Mouse (Mus musculus): Measurements from ENCODE around the gene Sergef. TPM values are rescaled to one million over a fixed set of nuclear protein-coding genes. Genes with fewer than 3 reads are reported as not detected.
"Not testable (repeated sequence)": the region's sequence is repeated elsewhere in the genome, so short reads cannot be mapped to it uniquely, and the experiment has no call there.

Gene Sergef
- total RNA-seq (2021): 1 to 10 TPM; 3.9 to 4.6 TPM
- long read RNA-seq, experiment 1, transcript Sergef-201 (11 exons, 1,465 nt): major isoform, 6 of 8 reads
- long read RNA-seq, experiment 1, partial matches to known transcripts: 0 of 8 reads
- long read RNA-seq, experiment 1, other reads (novel, unspliced or antisense): 2 of 8 reads
- long read RNA-seq, experiment 2, transcript Sergef-201 (11 exons, 1,465 nt): major isoform, 6 of 6 reads
- long read RNA-seq, experiment 2, partial matches to known transcripts: 0 of 6 reads
- long read RNA-seq, experiment 2, other reads (novel, unspliced or antisense): 0 of 6 reads

DNA sequence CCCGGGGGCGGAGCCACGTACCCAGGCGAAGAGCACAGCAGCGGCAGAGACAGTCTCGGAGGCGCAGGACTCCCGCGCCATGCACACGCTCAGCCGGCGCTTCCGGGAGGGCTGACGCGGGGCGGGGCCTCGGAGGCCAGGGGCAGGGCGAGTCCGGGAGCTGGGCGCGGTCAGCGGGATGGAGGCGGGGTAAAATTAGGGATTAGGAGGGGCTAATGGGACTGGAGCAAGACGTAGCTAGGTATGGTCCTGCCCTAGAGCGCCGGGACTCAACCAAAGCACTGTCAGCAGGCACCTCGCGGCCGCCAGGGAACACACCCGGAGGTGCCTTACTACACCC, at the start of gene Sergef:
TSS of gene Sergef (minus strand) at position 116 of the 340 bp plus-strand sequence.
- DNase-seq: peak; percentile 88

DNA sequence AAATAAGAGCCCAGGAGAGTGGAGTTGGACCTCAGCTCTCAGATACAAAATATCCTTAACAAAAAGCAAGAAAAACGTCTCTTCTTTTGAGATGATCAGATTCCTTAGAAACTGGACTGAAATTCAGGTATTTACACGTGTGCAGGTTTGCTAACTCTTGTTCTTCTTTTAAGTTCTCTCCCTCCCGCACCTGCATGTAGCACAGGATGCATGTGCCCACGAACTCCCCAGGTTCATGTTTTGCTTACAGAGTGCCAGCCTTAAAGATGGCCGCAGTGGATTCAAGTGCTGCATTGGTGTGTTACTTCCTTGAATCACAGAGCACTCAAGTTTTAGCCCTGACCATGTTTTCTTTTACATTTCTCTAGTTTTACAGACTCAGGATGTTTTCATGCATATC, 47.2 kb upstream of the Sergef start:
- DNase-seq: no peak

DNA sequence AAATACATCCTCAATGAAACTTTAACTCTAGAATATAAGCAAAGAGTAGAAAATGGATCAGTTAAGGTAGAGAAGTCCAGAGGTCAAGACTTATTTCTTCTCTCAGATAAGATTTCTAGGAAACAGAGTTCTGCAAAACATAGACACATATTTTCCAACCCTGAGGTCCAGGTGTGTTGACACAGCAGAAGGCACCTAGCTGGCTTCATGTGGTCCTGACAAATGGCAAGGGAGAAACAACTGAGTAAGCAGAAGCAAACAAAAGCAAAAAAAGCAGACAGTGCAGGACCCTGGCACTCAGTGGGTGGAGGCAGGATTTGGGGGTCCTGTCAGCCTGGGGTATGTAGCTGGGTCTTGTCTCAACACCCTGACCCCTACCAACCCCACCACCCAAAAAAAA, 41.1 kb upstream of the Sergef start:
- no peak for DNase-seq

GRCm38 (mm10) chr7:46679044-46679443, 39.4 kb upstream of the Sergef start:
- DNase-seq: not testable (repeated sequence)

DNA sequence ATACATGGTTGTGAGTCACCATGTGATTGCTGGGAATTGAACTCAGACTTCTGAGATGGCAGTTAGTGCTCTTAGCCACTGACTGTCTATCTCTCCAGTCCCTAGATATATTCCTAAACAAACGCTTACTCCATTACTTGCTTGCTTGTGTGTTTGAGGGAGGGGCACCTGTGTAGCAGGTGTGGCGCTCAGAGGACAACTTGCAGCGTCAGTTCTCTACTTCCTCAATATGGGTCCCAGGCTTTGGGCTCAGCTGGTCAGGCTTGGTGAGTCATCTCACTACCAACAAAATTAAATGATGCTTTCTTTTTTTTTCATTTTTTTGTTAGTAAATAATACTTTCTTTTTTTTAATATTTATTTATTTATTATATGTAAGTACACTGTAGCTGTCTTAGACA, 38.8 kb upstream of the Sergef start:
- DNase-seq: no peak

DNA sequence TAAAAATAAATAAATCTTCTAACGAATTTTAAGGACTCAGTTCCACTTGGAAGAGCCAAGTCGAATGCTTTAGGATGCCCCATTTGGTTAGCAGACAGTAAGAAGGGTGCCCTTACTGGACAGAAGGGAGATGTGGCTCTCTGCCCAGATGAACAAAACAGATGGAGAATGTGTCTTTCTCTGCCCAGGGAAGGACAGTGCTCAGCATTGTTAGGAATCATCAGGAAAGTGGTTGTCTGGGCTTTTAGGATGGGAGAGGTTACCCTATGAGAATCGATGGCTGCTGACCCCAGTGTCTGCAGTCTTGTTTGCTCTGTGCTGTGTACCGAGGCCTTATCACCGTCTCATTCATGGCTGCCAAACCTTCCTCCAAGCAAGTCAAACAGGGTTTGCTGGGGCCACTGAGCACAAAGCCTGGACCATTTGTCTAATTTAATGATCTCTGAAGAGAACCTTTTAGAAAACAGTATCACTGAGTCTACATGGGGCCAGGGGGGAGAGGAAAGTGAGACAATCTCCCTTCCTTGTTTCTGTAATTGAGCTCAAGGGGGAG, 37.3 kb upstream of the Sergef start:
- DNase-seq: no peak

- DNase-seq: no peak
These were observed 36.3 kb upstream of the Sergef start for GRCm38 (mm10) chr7:46675886-46676285.

DNA sequence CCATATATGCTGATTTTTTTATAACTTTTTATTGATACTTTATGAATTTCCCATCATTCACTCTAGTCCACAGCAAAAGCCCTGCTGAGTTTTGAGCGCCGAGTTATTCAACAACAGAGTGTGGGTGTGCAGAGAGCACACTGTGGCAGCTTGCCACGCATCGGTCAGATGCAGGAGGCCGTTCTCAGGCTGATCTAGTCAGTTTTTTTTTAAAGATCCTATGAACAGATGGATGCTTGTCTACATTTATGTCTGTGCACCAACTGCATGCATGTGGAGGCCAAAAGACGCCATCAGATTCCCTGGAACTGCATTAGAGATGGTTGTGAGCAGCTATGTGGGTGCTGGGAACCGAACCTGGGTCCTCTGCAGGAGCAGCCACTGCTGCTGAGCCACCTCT, 35.5 kb upstream of the Sergef start:
- DNase-seq: no peak

- peak; percentile 9 for DNase-seq
These were observed 32.6 kb upstream of the Sergef start, which contains the start of gene Tph1 for GRCm38 (mm10) chr7:46672160-46672672. TSS of gene Tph1 (minus strand) at chr7:46672537.

DNA sequence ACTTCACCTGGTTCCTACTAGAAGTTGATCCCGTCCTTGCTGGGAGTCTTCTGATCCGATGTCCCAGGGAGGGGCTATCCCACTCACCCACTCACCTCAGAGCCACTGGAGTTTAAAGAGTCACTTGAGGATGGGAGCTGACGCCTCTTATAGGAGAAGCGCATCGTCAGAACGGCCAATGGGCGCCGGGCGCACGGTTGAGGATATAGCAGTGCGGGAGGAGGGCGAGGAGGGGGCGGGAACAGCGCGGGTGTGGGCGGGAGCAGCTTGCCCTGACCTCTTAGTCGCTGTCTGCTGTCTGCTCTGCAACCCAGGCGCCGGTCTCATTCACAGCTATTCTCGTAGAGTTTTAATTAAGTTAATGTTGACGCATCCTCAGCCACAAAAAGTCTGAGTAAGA, 27.6 kb upstream of the Sergef start:
- no peak for DNase-seq

DNA sequence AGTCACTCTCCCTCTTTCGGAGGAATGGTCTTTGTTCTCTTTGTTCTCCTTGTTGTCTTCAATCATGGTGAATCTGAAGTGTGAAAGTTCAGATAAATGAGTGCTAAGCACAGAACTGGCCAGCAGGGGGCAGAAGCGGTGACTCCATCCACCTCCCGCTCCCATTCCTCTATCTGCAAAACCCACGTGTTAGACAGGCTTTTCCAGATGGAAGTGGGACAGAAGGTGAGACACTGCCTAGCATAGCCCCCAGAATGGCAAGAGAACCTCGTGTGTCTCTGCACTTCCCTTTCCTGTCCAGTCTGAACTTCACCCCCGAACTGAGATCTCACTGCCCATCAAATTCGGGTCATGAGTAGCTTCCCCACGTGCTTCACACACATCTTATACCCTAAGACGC, 25.6 kb upstream of the Sergef start:
- no peak for DNase-seq

DNA sequence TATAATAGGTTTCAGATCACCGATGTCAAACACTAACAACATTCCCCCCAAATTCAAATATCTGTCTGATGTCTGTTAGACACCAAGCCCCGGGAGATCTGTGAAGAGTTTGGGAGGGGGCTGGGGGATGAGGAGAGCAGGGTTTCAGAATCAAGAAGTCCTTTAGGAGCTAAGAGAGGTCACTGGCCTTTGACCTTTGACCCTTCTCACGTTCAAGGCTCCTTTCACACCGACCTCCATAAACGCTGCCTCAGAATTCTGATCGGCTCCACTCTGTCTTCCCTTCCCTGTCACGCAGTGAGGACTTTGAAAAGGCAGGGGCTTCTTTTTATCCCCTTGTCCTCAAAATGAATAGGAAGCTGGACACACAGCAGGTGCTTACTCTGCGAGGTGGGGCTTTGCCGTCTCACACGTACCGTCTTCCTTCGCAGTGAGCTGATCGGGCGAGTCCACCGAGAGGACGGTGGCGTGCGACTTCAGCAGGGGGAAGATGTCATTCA, 22.0 kb upstream of the Sergef start:
- no peak for DNase-seq

GRCm38 (mm10) chr7:46652279-46652678, 12.7 kb upstream of the Sergef start:
- DNase-seq: no peak

DNA sequence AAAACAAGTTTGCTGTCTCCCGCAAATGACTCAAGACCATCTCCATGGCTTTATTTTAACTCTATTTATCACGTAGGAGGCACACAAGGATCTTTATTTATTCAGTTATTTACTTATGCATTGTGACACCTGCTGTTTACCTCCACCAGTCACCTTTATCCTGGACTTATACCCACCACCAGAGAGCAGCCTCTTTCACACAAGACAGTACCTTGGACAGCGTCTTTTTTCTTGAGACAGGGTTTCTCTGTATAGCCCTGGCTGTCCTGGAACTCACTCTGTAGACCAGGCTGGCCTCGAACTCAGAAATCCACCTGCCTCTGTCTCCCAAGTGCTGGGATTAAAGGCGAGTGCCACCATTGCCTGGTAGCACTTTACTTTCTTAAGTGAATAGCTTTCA, 10.6 kb upstream of the Sergef start:
- not testable (repeated sequence) for DNase-seq

DNA sequence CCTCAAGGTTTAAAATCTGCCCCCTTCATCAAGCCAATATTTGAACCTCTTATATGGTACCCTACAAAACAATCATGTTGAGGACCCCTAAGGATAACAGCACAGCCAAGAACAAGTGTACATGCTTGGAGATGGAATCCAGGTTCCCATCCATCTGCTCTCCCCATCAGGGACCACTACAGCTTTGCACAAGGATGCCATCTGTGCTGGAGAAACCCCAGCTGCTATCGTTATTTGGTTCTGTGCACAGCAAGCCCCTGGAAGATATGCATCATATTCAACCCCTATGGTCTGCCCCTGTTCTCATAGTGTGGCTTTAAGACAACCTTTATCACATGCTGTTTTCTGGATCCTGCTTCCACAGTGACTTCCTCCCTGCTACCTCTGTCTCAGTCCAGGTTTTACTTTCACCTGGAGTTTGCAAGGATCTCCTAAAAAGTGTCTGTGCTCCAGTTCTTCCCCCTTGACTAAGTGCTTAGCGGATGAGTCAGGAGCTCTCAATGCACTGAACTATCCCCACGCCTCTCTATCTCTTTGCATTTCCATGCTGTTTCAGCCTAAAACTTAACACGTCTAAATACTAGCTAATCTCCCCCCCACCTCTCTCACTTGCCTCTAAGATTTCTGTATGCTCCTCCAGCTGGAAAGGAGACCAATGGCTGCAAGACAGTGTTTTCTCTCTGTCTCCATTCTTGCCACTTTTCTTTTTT, 9.0 kb upstream of the Sergef start:
- no peak for DNase-seq

DNA sequence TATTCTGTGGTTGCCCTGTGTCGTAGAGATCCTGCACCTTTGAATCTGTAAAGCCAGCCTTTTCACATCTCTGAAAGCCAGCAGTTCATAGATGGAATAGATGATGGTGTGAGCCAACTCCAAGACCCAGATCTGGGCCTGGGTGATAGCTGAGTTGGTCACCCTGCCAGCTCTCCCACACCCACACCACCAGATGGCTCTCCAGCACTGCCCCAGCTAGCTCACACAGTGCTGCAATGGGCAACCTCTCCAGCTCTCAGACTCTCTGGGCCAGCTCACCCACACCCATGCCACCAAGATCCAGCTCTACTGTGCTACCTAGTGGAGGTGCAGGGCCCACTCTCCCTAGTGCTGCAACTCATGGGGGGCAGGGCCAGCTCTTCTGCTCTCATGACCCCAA, 3.6 kb upstream of the Sergef start:
- no peak for DNase-seq

DNA sequence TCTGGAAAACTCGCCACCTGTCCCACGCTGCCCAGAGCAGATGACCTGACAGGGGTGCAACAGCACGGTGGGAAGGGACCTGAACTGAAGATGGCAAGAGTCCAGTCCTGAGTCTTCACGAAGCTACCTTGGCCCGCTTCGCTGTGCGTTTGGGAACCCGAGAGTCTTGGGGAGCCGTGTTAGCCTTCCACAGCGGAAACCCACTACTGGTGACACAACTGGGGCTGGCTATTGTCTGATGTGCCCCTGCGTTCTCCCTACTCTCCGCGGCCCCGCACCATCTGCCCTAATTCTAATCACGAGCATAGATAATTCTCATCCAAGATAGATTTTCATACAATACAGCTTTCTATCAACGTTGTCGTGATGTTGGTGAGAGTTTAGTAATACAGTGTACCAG, 455 bp upstream of the Sergef start:
- DNase-seq: no peak

DNA sequence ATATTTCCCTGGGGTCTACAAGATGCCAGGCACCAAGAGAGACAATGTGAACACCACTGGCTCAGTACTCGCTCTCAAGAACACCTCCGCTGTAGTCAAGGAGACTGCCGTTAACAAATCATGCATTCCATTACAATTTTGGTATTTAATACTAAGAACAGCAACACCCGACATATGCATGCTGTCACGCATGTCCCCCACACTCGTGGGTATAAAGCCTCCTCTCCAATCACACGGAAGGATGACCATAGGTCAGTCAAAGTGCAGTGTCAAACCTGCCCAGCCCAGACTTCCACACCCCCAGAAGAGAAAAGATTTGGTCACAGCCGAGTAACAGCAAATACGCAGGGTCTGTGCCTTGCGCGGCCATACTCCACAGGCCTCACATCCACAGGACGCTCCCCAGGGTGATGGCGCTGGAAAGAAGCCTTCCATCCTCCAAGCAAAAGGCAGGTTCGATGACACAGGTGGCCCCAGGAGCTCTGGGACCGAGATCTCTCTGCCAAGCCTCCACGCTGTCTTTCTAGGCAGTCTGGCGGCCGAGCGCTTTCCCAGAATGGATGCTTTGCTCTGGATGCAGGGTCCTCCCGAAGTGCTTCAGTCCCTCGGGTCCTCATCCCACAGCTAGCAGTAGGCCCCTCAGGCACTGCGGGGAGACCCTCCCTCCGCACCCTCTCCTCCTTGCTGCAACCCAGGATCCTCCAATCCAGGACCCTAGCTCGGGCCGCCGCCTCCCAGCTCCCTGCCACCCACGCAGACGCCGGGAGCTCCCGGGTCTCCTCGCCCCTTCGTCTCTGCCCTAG, 517 bp downstream of the Sergef start:
- DNase-seq: peak; percentile 9

DNA sequence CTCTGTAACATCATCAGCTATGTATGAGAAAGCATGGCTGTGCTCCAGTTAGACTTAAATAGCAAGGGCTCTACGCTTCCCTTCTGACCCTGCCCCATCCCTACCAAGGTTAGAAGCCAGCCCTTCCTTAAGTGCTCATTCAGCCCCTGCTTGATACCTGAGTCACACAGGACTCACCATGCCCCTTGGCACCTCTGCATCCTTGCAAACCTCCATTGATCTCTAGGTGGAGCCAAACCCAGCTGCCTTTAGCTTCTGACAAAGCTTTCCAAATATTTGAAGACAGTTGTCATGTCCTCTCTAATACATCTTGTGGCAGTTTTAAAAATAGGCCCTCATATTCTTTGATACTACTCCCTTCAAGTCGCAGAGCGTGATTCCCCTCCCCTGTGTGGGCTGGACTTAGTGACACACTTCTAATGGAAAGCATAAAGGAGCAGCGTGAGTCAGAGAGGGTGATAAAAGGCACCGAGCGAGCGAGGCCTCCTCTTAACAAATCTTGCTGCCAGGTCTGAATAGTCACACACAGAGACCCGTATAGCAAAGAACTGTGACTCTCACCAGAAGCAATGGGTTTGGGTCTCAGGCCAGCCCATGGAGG, 11.1 kb downstream of the Sergef start:
- no peak for DNase-seq

DNA sequence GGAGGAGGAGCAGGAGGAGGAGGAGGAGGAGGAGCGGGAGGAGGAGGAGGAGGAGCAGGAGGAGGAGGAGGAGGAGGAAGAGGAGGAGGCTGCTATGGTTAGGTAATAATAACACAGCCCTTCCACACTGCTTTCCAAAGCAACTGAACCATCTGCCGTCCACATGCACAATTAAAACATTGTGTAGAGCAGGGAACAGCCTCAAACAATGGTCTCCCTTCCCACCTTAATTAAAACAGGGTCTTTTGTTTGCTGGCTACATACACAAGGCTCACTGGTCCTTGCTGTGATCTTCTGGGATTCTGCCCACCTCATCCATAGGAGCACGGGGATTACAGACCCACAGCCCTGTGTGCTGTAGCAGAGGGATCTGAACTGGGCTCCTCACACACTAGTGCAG, 15.6 kb downstream of the Sergef start:
- DNase-seq: no peak

DNA sequence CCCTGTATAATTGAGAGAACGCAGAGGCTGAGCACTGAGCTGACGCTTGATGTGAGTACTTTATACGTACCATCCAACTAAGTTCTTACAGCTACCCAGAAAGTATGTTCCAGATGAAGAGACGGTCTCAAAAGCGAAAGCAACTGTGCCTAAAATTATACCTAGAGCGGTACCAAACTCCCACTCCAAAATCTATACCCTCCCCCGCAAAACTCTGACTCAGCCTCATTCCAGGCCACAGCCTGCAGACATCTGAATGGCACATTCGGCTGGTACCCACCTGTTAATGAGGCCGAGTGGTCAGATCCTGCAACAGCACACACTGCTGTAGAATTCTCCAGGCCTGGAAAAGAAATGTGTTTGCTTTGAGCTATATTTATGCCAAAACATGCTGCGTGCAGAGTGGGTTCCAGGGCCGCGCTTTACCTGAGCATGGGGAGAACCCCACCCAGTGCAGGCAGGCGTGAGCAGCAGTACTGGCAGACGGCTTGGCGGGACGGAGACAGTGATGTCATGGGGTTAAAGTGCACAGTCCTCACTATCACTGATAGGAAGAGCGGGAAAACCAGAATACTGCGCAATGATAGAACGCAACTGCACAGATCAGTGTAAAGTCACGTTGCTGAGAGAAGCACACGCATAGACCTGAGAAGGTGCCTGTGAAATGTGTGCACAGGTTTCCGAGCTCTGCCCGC, 21.0 kb downstream of the Sergef start:
- DNase-seq: no peak

Measured in gastrocnemius, postnatal 25 days (tissue).